Mouse (Mus musculus) brain, embryonic 14.5 days (tissue): ENCODE data around the gene Olfr718-ps1.

Source experiments
- CTCF ChIP-seq: fragments of 200-500 bp; IDR thresholded peaks from 2 replicates; pipeline ENCODE4 v1.5.1; 2012; ENCODE audit warnings: inconsistent platforms, mild to moderate bottlenecking, moderate library complexity, borderline replicate concordance; ENCODE audit not compliant: insufficient read depth, insufficient read length; ENCODE audit errors: extremely low read depth
- POLR2A ChIP-seq: fragments of 200-500 bp; IDR thresholded peaks from 2 replicates; pipeline ENCODE4 v1.6.1; 2012; ENCODE audit warnings: mild to moderate bottlenecking, inconsistent platforms, borderline replicate concordance; ENCODE audit not compliant: poor library complexity, insufficient read depth, insufficient read length, severe bottlenecking; ENCODE audit errors: extremely low read depth

- no peak for TF ChIP-seq CTCF
- no peak for TF ChIP-seq POLR2A
Measured at GRCm38 (mm10) chr5:143135042-143135441, 12.3 kb downstream of the Olfr718-ps1 start.
